Mouse (Mus musculus): Measurements from ENCODE around the gene Ilk. TPM values are rescaled to one million over a fixed set of nuclear protein-coding genes. Genes with fewer than 3 reads are reported as not detected.

Ilk gene
- total and polyA plus RNA-seq, 3 experiments: 48.3 to 76.9 TPM; not detected in 1

DNA sequence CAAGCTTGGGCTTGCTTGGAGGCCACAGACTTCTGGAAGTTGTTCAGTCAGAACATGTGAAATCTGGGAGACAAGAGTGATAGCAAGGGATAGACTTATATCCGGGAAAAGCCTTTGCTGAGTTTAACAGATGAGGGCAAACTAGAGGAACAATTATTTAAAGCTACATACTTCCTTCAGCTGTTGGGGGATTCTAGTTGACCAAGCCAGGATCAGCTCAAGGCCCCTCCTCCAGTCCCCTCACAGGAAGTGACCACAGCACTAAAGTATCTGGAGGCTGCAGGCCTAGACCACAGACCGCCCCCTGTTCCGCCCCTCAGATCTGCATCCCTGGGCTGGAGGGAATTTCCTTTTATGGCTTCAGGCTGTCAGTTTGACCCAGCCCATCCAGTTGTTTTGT, 2.6 kb downstream of the Ilk start:
- no peak for TF ChIP-seq E2F4 (IDR thresholded peaks at IDR 0.05; ENCODE audit: borderline replicate concordance, low read depth, low read length)
- TF ChIP-seq HCFC1 (IDR thresholded peaks at IDR 0.05; ENCODE audit: low read depth, low read length): 0 out of 2 replicates have a peak, but pooled peaks have one; percentile 4
- Histone ChIP-seq H3K79me2 (ENCODE audit: control insufficient read depth, insufficient read depth, low read length, poor library complexity) (peaks cover 44% of the 10 kb centered on the region), H3K27ac (ENCODE audit: control insufficient read depth, low read depth, low read length) (peak overlapping the region; percentile 17; the same call in 1 of the 2 replicates), H3K4me3 (ENCODE audit: control insufficient read depth in 1 of 2, insufficient read depth in 1 of 2, low read depth in 2 of 2, low read length in 2 of 2) (peak overlapping the region in 1 of 2 experiments; percentile 11; a peak in 1 of 4 replicates), H3K36me3 (ENCODE audit: control insufficient read depth in 1 of 2, insufficient read depth in 2 of 2, low read length in 2 of 2) (peaks cover 4 to 23% of the 10 kb centered on the region in 2 experiments; a peak in 3 of 4 replicates), H3K9ac (ENCODE audit: control insufficient read depth, low read depth, low read length, poor library complexity, severe bottlenecking) (peak overlapping the region; percentile 35), H3K27me3 (ENCODE audit: control insufficient read depth in 1 of 2, insufficient read depth in 2 of 2, low read length in 2 of 2) (no peaks in the 10 kb centered on the region), H3K4me1 (ENCODE audit: control insufficient read depth in 1 of 2, insufficient read depth in 2 of 2, low read length in 2 of 2) (peaks cover 14 to 28% of the 10 kb centered on the region in 2 experiments), H3K9me3 (replicated peaks; ENCODE audit: insufficient read depth, low read length) (no peaks in the 10 kb centered on the region)
- peak; percentile 39 for DNase-seq (ENCODE audit: low read depth, low spot score)

DNA sequence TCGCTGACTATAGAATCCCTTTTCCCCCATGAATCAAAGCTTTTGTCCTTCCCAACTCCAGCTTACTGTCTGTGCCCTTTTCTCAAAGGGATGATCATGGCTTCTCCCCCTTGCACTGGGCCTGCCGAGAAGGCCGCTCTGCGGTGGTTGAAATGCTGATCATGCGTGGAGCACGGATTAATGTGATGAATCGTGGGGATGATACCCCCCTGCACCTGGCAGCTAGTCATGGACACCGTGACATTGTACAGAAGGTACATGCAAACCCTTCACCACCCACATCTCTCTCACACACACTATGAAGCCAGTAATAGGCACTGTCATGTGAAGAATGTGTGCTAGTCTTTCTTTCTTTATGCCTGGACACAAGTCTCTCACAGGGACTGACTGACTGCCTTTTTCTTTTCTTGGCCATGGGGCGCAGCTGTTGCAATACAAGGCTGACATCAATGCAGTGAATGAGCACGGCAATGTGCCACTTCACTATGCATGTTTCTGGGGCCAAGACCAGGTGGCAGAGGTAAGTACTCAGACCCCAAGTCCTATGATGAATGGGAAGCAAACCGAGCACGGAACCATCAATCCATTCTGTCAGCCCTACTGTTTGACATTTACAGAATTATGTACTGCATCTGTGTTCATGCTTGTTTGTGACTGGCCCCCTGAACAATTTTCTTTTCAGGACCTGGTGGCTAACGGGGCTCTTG, 3.9 kb downstream of the Ilk start:
- Histone ChIP-seq H3K4me3 (ENCODE audit: control insufficient read depth in 1 of 2, insufficient read depth in 1 of 2, low read depth in 2 of 2, low read length in 2 of 2) (no peak overlapping the region), H3K9me3 (replicated peaks; ENCODE audit: insufficient read depth, low read length) (no peaks in the 10 kb centered on the region), H3K4me1 (ENCODE audit: control insufficient read depth in 1 of 2, insufficient read depth in 2 of 2, low read length in 2 of 2) (peaks cover 14 to 23% of the 10 kb centered on the region in 2 experiments), H3K27me3 (ENCODE audit: control insufficient read depth in 1 of 2, insufficient read depth in 2 of 2, low read length in 2 of 2) (no peaks in the 10 kb centered on the region), H3K36me3 (ENCODE audit: control insufficient read depth in 1 of 2, insufficient read depth in 2 of 2, low read length in 2 of 2) (peaks cover 4 to 22% of the 10 kb centered on the region in 2 experiments; a peak in 3 of 4 replicates), H3K9ac (ENCODE audit: control insufficient read depth, low read depth, low read length, poor library complexity, severe bottlenecking) (no peak overlapping the region), H3K27ac (ENCODE audit: control insufficient read depth, low read depth, low read length) (no peak overlapping the region), H3K79me2 (ENCODE audit: control insufficient read depth, insufficient read depth, low read length, poor library complexity) (peaks cover 35% of the 10 kb centered on the region)
- TF ChIP-seq KAT2A (conservative IDR thresholded peaks at IDR 0.05; ENCODE audit: low read depth, low read length) (no peak), ELF1 (IDR thresholded peaks at IDR 0.05; ENCODE audit: low read depth, low read length) (no peak), BHLHE40 (IDR thresholded peaks at IDR 0.05; ENCODE audit: borderline replicate concordance, low read depth, low read length) (no peak), MYB (IDR thresholded peaks at IDR 0.05; ENCODE audit: low read depth, low read length) (no peak), POLR2A (IDR thresholded peaks at IDR 0.05; ENCODE audit: control insufficient read depth in 1 of 2, insufficient read depth in 1 of 2, low read depth in 1 of 2, low read length in 2 of 2, poor library complexity in 1 of 2) (peak in 1 of 2 experiments; percentile 41; a peak in 1 of 4 replicates), E2F4 (IDR thresholded peaks at IDR 0.05; ENCODE audit: borderline replicate concordance, low read depth, low read length) (no peak), ZMIZ1 (IDR thresholded peaks at IDR 0.05; ENCODE audit: low read depth, low read length) (peak; percentile 59; the same call in 1 of the 2 replicates), ZNF384 (IDR thresholded peaks at IDR 0.05; ENCODE audit: low read depth, low read length) (no peak), JUND (IDR thresholded peaks at IDR 0.05; ENCODE audit: low read depth, low read length) (no peak), CHD2 (IDR thresholded peaks at IDR 0.05; ENCODE audit: low read length) (no peak), TCF12 (IDR thresholded peaks at IDR 0.05; ENCODE audit: low read depth, low read length) (no peak), SMC3 (IDR thresholded peaks at IDR 0.05; ENCODE audit: low read depth, low read length) (no peak), MYC (IDR thresholded peaks at IDR 0.05; ENCODE audit: low read depth, low read length) (no peak)
- DNase-seq (ENCODE audit: low read depth, low spot score): no peak

All from MEL (cell line).